Mouse (Mus musculus) T-cell, adult 2 months (primary cell): ENCODE data around the gene Sufu.

ENCODE experiments used
- DNase-seq: peaks from one replicate; pipeline ENCODE4 v3.0.0; 2022; ENCODE audit warnings: low spot score

Gene Sufu

GRCm38 (mm10) chr19:46396686-46397435 lies at the start of gene Sufu:
Sufu (plus strand) TSS chr19:46396896.
- peak; percentile 98 for DNase-seq

GRCm38 (mm10) chr19:46347146-46347545 lies 49.5 kb upstream of the Sufu start:
- no peak for DNase-seq

GRCm38 (mm10) chr19:46347936-46348668 lies 48.6 kb upstream of the Sufu start:
- DNase-seq = no peak

GRCm38 (mm10) chr19:46348761-46349458 lies 47.8 kb upstream of the Sufu start:
- peak; percentile 64 for DNase-seq

GRCm38 (mm10) chr19:46349550-46349949 lies 47.1 kb upstream of the Sufu start:
- no peak for DNase-seq

- no peak for DNase-seq
These were observed 46.3 kb upstream of the Sufu start, which contains the start of gene 2310034G01Rik for GRCm38 (mm10) chr19:46350168-46350932. 2310034G01Rik (minus strand) TSS chr19:46350302.

GRCm38 (mm10) chr19:46356701-46357138 lies 40.0 kb upstream of the Sufu start:
- DNase-seq = peak; percentile 81

GRCm38 (mm10) chr19:46357344-46358280 lies 39.1 kb upstream of the Sufu start:
- DNase-seq = no peak

- DNase-seq = no peak
These were observed 38.3 kb upstream of the Sufu start for GRCm38 (mm10) chr19:46358381-46358780.

GRCm38 (mm10) chr19:46362104-46362503 lies 34.6 kb upstream of the Sufu start:
- DNase-seq = no peak

GRCm38 (mm10) chr19:46363294-46364009 lies 33.2 kb upstream of the Sufu start:
- no peak for DNase-seq

- no peak for DNase-seq
These were observed 28.7 kb upstream of the Sufu start for GRCm38 (mm10) chr19:46367798-46368590.

GRCm38 (mm10) chr19:46369204-46369603 lies 27.5 kb upstream of the Sufu start:
- DNase-seq = no peak

GRCm38 (mm10) chr19:46374477-46375088 lies 22.1 kb upstream of the Sufu start:
- no peak for DNase-seq

GRCm38 (mm10) chr19:46375489-46375888 lies 21.2 kb upstream of the Sufu start:
- DNase-seq = no peak

GRCm38 (mm10) chr19:46375891-46376290 lies 20.8 kb upstream of the Sufu start:
- no peak for DNase-seq

- DNase-seq = no peak
These were observed 14.4 kb upstream of the Sufu start for GRCm38 (mm10) chr19:46382275-46382674.

- DNase-seq = no peak
These were observed 6.8 kb upstream of the Sufu start for GRCm38 (mm10) chr19:46389872-46390271.

- DNase-seq = peak; percentile 34
These were observed 4.7 kb upstream of the Sufu start for GRCm38 (mm10) chr19:46392018-46392417.
